Mouse (Mus musculus) neural tube, embryonic 12.5 days (tissue): ENCODE results near the gene Adgrg2. TPM values are rescaled to one million over a fixed set of nuclear protein-coding genes. Genes with fewer than 3 reads are reported as not detected.

Source experiments
- ATAC-seq: fragments of 200-750 bp; cut with Nextera tagmentation; 2 replicates; pipeline ENCODE4 v1.8.0; 2017; ENCODE audit warnings: low read depth, mild to moderate bottlenecking, moderate TSS enrichment, moderate library complexity; ENCODE audit not compliant: low FRiP score
- H3K27ac ChIP-seq: fragments of 300-500 bp; sonication (generic); 2 replicates; pipeline ENCODE4 v1.5.1; 2016
- H3K27me3 ChIP-seq: fragments of 300-500 bp; sonication (generic); replicated peaks from 2 replicates; pipeline ENCODE4 v1.6.1; 2016; ENCODE audit warnings: mild to moderate bottlenecking
- H3K36me3 ChIP-seq: fragments of 300-500 bp; sonication (generic); 2 replicates; pipeline ENCODE4 v1.6.1; 2016; ENCODE audit warnings: mild to moderate bottlenecking
- H3K4me1 ChIP-seq: fragments of 300-500 bp; sonication (generic); 2 replicates; pipeline ENCODE4 v1.6.1; 2016
- H3K4me2 ChIP-seq: fragments of 300-500 bp; sonication (generic); replicated peaks from 2 replicates; pipeline ENCODE4 v1.6.1; 2016; ENCODE audit warnings: mild to moderate bottlenecking
- H3K4me3 ChIP-seq: fragments of 300-500 bp; sonication (generic); 2 replicates; pipeline ENCODE4 v1.5.1; 2016
- H3K9ac ChIP-seq: fragments of 300-500 bp; sonication (generic); 2 replicates; pipeline ENCODE4 v1.6.1; 2016; ENCODE audit warnings: mild to moderate bottlenecking
- H3K9me3 ChIP-seq: fragments of 300-500 bp; sonication (generic); 2 replicates; pipeline ENCODE4 v1.6.1; 2016; ENCODE audit warnings: mild to moderate bottlenecking
- WGBS: fragments of 180-500 bp; shearing (Covaris S2); methylation state at CpG from one replicate; pipeline ENCODE4 v1.1.7; 2016; 5-methylcytosine and 5-hydroxymethylcytosine counted together
- polyA plus RNA-seq: library from polyadenylated mRNA; unstranded; fragments of >200 nt; fragmentation: Nextera tagmentation; extraction: Ambion mirVana; gene quantifications from 2 replicates; pipeline ENCODE4 v1.2.1, GENCODE M21; 2016

Gene Adgrg2
- polyA plus RNA-seq, 1 experiment from 2014 or later: 6.3 TPM

DNA sequence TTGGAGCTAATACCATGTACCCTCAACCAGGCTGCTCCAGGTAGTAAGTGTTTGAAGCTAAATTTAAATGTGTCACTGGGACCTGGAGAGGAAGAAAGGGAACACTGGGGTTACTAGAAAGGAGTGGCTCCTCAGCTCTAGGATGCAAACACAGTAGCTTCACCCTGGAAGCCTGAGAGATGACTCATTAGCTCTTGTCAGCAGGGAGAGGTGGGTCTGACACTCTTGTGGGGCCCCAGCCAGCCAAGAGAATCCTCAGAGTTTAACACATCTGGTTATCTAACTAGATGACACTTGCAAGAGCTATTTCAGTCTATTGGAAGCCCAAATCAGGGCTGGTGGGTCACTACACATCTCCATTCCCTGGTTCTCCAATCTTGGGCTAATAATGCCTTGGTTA lies 50.8 kb downstream of the Adgrg2 start:
- Histone ChIP-seq H3K9ac (no peak overlapping the region), H3K27me3 (0 out of 2 replicates have a peak, but pooled peaks cover 4% of the 10 kb centered on the region), H3K4me1 (no peaks in the 10 kb centered on the region), H3K4me3 (no peak overlapping the region), H3K9me3 (no peaks in the 10 kb centered on the region), H3K27ac (no peak overlapping the region), H3K4me2 (no peak overlapping the region), H3K36me3 (no peaks in the 10 kb centered on the region)
- no peak for ATAC-seq

- no peak overlapping the region for H3K4me2 ChIP-seq
- WGBS: 90% methylated on average over 3 of the region's 3 CpGs
Measured at GRCm38 (mm10) chrX:160448351-160448750, 57.9 kb downstream of the Adgrg2 start.

DNA sequence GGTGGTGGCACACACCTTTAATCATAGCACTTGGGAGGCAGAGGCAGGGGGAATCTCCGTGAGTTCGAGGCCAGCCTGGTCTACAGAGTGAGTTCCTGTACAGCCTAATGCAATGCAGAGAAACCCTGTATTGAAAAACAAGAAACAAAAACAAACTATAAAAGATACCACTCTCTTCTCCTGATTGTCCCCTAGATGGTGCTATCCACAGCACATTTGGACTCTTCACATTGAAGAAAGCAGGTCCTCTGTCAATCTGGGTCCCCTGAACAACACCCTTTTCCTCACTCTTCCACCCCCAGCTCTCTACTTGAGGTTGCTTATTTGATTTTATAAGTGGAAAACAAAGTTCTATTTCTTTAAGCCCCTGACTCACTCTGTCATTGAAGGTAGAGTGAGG lies 58.9 kb downstream of the Adgrg2 start:
- ATAC-seq: no peak
- Histone ChIP-seq H3K27ac (no peak overlapping the region), H3K9me3 (no peaks in the 10 kb centered on the region), H3K4me3 (no peak overlapping the region), H3K27me3 (no peaks in the 10 kb centered on the region), H3K4me1 (no peaks in the 10 kb centered on the region), H3K9ac (no peak overlapping the region), H3K4me2 (no peak overlapping the region), H3K36me3 (no peaks in the 10 kb centered on the region)
- WGBS: 78% methylated on average over 2 of the region's 2 CpGs

More at GRCm38 (mm10) chrX:160448351-160448750, 57.9 kb downstream of the Adgrg2 start:
- Histone ChIP-seq H3K4me1 (no peaks in the 10 kb centered on the region), H3K27me3 (no peaks in the 10 kb centered on the region), H3K4me3 (no peak overlapping the region), H3K9ac (no peak overlapping the region), H3K9me3 (no peaks in the 10 kb centered on the region), H3K36me3 (no peaks in the 10 kb centered on the region), H3K27ac (no peak overlapping the region)
- ATAC-seq: no peak

DNA sequence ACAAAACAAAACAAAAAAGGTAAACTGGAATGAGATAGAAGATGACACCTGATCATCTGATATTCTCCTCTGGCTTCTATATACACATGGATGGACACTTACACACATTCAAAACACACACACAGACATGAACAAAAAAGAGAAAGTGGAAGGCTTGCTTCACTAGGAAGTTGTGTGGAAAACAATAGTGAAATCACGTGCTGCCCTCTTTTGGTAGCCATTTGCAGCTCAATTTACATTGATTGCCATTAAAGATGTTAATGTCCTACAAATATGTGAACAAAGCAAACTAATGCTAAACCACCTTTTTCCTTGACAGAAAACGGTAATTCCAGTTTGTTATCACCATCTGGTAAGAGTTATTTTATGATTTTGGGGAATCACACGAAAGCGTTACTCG lies 65.2 kb downstream of the Adgrg2 start:
- Histone ChIP-seq H3K9me3 (no peaks in the 10 kb centered on the region), H3K27me3 (no peaks in the 10 kb centered on the region), H3K4me1 (no peaks in the 10 kb centered on the region), H3K4me2 (no peak overlapping the region), H3K36me3 (no peaks in the 10 kb centered on the region), H3K4me3 (no peak overlapping the region), H3K9ac (no peak overlapping the region), H3K27ac (no peak overlapping the region)
- WGBS: 72% methylated on average over 5 of the region's 5 CpGs
- ATAC-seq: no peak

DNA sequence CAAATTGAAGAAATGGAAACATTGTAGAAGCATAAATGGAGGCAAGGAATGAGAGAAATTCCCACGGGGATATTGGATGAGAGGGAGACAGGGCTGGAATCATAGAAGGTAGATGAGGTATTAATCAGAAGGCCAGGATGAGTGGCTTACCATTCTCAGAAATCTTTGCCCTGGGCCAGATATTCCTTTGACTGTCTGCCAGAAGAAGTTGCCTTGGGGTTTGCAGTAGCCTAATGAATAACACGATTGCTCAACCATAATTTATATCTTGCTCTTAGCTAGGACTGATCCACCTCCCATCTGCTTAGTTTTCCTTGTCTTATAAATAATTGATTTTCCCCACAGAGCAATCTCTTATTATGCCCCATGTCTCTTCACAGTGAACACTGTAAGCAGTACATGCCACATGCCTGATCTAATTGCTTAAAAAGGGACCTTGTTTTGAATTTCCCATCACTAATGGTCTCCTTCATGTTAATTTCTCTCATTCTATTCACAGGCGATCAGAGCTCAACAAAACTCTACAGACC lies 80.8 kb downstream of the Adgrg2 start:
- no peak for ATAC-seq
- Histone ChIP-seq H3K27me3 (no peaks in the 10 kb centered on the region), H3K36me3 (no peaks in the 10 kb centered on the region), H3K4me1 (no peaks in the 10 kb centered on the region), H3K4me3 (no peak overlapping the region), H3K27ac (no peak overlapping the region), H3K4me2 (no peak overlapping the region), H3K9ac (no peak overlapping the region), H3K9me3 (no peaks in the 10 kb centered on the region)
- 71% methylated on average over 3 of the region's 3 CpGs for WGBS

GRCm38 (mm10) chrX:160489784-160490183 lies 99.3 kb downstream of the Adgrg2 start:
- ATAC-seq: no peak
- Histone ChIP-seq H3K9me3 (no peaks in the 10 kb centered on the region), H3K4me2 (no peak overlapping the region), H3K4me3 (no peak overlapping the region), H3K27me3 (0 out of 2 replicates have a peak, but pooled peaks cover 4% of the 10 kb centered on the region), H3K4me1 (no peaks in the 10 kb centered on the region), H3K27ac (no peak overlapping the region), H3K36me3 (no peaks in the 10 kb centered on the region), H3K9ac (no peak overlapping the region)
- 85% methylated on average over 2 of the region's 2 CpGs for WGBS

- H3K9me3 ChIP-seq: no peaks in the 10 kb centered on the region
- H3K36me3 ChIP-seq: no peaks in the 10 kb centered on the region
- 0 out of 2 replicates have a peak, but pooled peaks cover 4% of the 10 kb centered on the region for H3K27me3 ChIP-seq
- H3K4me1 ChIP-seq: no peaks in the 10 kb centered on the region
- no peak for ATAC-seq
- H3K4me2 ChIP-seq: no peak overlapping the region
- 65% methylated on average over 3 of the region's 3 CpGs for WGBS
- H3K27ac ChIP-seq: no peak overlapping the region
- H3K9ac ChIP-seq: no peak overlapping the region
- H3K4me3 ChIP-seq: no peak overlapping the region
Measured at GRCm38 (mm10) chrX:160494333-160494732, 103.8 kb downstream of the Adgrg2 start.

- ATAC-seq: no peak
- WGBS: 73% methylated on average over 6 of the region's 6 CpGs
Measured at GRCm38 (mm10) chrX:160494921-160495320, 104.4 kb downstream of the Adgrg2 start.

DNA sequence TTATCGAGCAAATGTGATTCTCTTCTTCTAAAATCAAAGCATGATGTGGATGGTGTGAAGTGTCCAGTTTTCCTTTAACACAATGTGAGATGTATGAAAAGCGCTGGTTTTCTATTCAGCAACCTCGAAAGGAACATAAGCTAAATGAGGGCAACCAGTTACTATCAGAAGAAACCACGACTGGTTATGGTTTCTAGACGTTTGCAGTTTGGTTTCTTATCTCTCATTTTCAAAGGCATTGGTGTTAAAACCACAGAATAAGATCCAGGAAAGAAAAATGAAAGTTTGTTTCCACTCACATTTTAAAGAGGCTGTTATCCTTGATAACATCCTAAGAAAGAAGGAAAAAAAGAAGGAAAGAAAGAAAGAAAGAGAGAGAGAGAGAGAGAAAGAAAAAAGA lies 106.0 kb downstream of the Adgrg2 start:
- H3K9me3 ChIP-seq: no peaks in the 10 kb centered on the region
- H3K4me2 ChIP-seq: no peak overlapping the region
- no peak overlapping the region for H3K4me3 ChIP-seq
- no peaks in the 10 kb centered on the region for H3K36me3 ChIP-seq
- no peak overlapping the region for H3K27ac ChIP-seq
- H3K9ac ChIP-seq: no peak overlapping the region
- H3K4me1 ChIP-seq: no peaks in the 10 kb centered on the region
- 81% methylated on average over 5 of the region's 5 CpGs for WGBS
- no peaks in the 10 kb centered on the region for H3K27me3 ChIP-seq
- no peak for ATAC-seq

More at GRCm38 (mm10) chrX:160494921-160495320, 104.4 kb downstream of the Adgrg2 start:
- Histone ChIP-seq H3K27ac (no peak overlapping the region), H3K9me3 (no peaks in the 10 kb centered on the region), H3K27me3 (0 out of 2 replicates have a peak, but pooled peaks cover 4% of the 10 kb centered on the region), H3K9ac (no peak overlapping the region), H3K36me3 (no peaks in the 10 kb centered on the region), H3K4me3 (no peak overlapping the region), H3K4me1 (no peaks in the 10 kb centered on the region), H3K4me2 (no peak overlapping the region)

GRCm38 (mm10) chrX:160501095-160501494 lies 110.6 kb downstream of the Adgrg2 start:
- WGBS: 91% methylated on average over 3 of the region's 3 CpGs

DNA sequence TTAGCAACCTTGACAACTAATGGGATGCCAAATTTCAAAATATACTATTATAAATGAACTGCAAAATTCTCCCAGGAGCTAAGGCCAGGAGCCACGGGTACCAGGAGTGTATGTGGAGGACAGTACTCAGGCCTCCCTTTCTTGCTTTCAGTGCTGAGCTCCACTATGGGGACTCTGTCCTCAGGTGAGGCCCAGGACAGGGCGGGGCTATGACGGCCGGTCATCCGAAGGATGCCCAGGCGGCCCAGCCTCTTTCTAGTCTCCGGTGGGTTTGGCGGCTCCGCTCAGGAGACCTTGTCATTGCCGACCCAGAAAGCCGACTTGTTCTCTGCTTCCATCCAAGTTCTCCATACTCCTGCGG lies 111.2 kb downstream of the Adgrg2 start:
- no peaks in the 10 kb centered on the region for H3K36me3 ChIP-seq
- H3K4me1 ChIP-seq: 0 out of 2 replicates have a peak, but pooled peaks cover 4% of the 10 kb centered on the region
- H3K27me3 ChIP-seq: 0 out of 2 replicates have a peak, but pooled peaks cover 5% of the 10 kb centered on the region
- peak; percentile 90 for ATAC-seq
- H3K4me3 ChIP-seq: peak overlapping the region; percentile 54
- peak overlapping the region; percentile 61 for H3K4me2 ChIP-seq
- no peaks in the 10 kb centered on the region for H3K9me3 ChIP-seq
- WGBS: 12% methylated on average over 12 of the region's 12 CpGs
- no peak overlapping the region for H3K27ac ChIP-seq
- 0 out of 2 replicates have a peak overlapping the region, but pooled peaks have one; percentile 48 for H3K9ac ChIP-seq

More at GRCm38 (mm10) chrX:160501095-160501494, 110.6 kb downstream of the Adgrg2 start:
- H3K36me3 ChIP-seq: no peaks in the 10 kb centered on the region
- 0 out of 2 replicates have a peak, but pooled peaks cover 4% of the 10 kb centered on the region for H3K4me1 ChIP-seq
- 0 out of 2 replicates have a peak, but pooled peaks cover 5% of the 10 kb centered on the region for H3K27me3 ChIP-seq
- H3K4me3 ChIP-seq: no peak overlapping the region
- no peak overlapping the region for H3K27ac ChIP-seq
- ATAC-seq: no peak
- no peaks in the 10 kb centered on the region for H3K9me3 ChIP-seq
- H3K9ac ChIP-seq: no peak overlapping the region
- no peak overlapping the region for H3K4me2 ChIP-seq

DNA sequence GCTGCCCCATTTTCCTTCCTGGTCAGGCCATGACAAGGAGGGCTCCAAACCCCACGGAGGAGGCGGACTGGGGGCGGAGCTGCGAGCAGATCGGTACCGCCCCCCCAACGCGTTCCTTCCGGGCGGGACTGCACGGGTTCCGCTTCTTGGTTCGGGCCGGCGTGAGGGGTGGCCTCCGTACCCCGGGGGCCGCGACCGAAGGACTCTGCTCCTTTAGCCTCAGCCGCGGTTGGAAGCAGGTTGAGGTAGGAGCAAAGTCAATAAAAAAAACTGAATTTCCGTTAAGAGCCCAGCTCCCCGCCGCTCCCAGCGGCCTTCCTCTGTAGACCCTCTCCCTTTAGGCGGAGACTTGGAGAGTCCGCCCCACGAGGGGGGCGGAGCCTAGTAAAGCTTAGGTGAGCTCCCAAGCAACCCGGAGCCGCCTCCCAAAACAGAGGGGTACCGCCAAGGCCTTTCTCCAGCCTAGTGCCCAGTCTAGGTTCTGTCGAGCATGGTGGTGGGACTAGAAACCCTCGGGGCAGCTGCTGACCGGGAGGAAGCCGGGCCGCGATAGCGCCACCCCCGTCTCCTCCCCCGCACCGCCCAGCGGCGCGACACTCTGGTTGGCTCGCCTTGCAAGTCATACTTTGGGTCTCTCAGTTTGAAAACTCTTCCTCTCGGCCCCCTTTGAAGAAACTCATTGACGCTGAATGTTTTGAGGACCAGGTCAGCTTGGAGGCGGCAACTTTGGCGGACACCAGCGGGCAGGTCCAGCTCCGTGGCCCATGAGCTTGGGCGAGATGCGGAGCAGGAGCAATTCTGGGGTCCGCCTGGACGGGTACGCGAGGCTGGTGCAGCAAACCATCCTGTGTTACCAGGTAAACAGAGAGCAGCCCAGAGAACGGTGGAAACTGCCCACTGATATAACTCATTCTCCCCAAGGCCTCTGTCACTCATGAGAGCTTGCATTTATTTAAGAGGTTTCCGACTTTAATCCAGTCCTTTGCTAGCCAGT lies 111.9 kb downstream of the Adgrg2 start, which contains the start of gene Phka2:
Gene Phka2, plus strand, starts transcription at position 119 of the 994 bp plus-strand sequence.
- 0 out of 2 replicates have a peak, but pooled peaks cover 5% of the 10 kb centered on the region for H3K27me3 ChIP-seq
- peak within 1 kb of the TSS; percentile 61 for H3K4me2 ChIP-seq
- no peaks in the 10 kb centered on the region for H3K9me3 ChIP-seq
- peak within 1 kb of the TSS; percentile 48; the same call in 1 of the 2 replicates for H3K9ac ChIP-seq
- H3K4me3 ChIP-seq: peak within 1 kb of the TSS; percentile 54
- WGBS: 17% methylated on average over 61 of the region's 61 CpGs
- no peaks in the 10 kb centered on the region for H3K36me3 ChIP-seq
- H3K4me1 ChIP-seq: 0 out of 2 replicates have a peak, but pooled peaks cover 4% of the 10 kb centered on the region
- peak; percentile 98 for ATAC-seq
- no peak within 1 kb of the TSS for H3K27ac ChIP-seq
